Mouse (Mus musculus) stomach, postnatal 0 days (tissue): ENCODE measurements around the gene Fbxo42.

Experiments used
- CTCF ChIP-seq: IDR thresholded peaks from 2 replicates; pipeline ENCODE4 v1.5.1; 2016; ENCODE audit warnings: antibody characterized with exemption, low read depth, mild to moderate bottlenecking, moderate library complexity
- EP300 ChIP-seq: optimal IDR thresholded peaks from 2 replicates; pipeline ENCODE3; 2016; ENCODE audit warnings: antibody characterized with exemption

GRCm38 (mm10) chr4:141251071-141251470, 103.4 kb downstream of the Fbxo42 start:
- no peak for TF ChIP-seq EP300
- no peak for TF ChIP-seq CTCF
